Mouse (Mus musculus) heart, embryonic 12.5 days (tissue): ENCODE data around the gene 9930104L06Rik. TPM values are rescaled to one million over a fixed set of nuclear protein-coding genes. Genes with fewer than 3 reads are reported as not detected.

Experiments
- polyA plus RNA-seq: library from polyadenylated mRNA; unstranded; fragments of >200 nt; fragmentation: Nextera tagmentation; extraction: Ambion mirVana; gene quantifications from 2 replicates; pipeline ENCODE4 v1.2.1, GENCODE M21; 2016

Gene 9930104L06Rik
- polyA plus RNA-seq, 1 experiment from 2014 or later: 9.9 TPM

Other genes starting within 250 kb of the 9930104L06Rik start
- 58.4 and 61.5 TPM in 2 replicates for gene Utp11, start 243.4 kb upstream of the 9930104L06Rik start, polyA plus RNA-seq
- gene Fhl3, start 236.3 kb upstream of the 9930104L06Rik start, polyA plus RNA-seq: 6.2 TPM in 2 replicates
- 100.0 and 100 TPM in 2 replicates for gene Sf3a3, start 222.3 kb upstream of the 9930104L06Rik start, polyA plus RNA-seq
- gene Inpp5b, start 195.2 kb upstream of the 9930104L06Rik start, polyA plus RNA-seq: 17.3 and 20.2 TPM in 2 replicates
- gene Mtf1, start 134.9 kb upstream of the 9930104L06Rik start, polyA plus RNA-seq: 9.8 and 11.6 TPM in 2 replicates
- gene Yrdc, start 86.4 kb upstream of the 9930104L06Rik start, polyA plus RNA-seq: 24.4 and 26.0 TPM in 2 replicates
- gene 1110065P20Rik, start 85.9 kb upstream of the 9930104L06Rik start, polyA plus RNA-seq: 51.6 and 54.2 TPM in 2 replicates
- 0.06 and 0.14 TPM in 2 replicates for gene Maneal, start 74.9 kb upstream of the 9930104L06Rik start, polyA plus RNA-seq
- gene Epha10, start 56.1 kb upstream of the 9930104L06Rik start, polyA plus RNA-seq: not detected in 2 replicates
- 134 and 138 TPM in 2 replicates for gene Cdca8, start 2.3 kb downstream of the 9930104L06Rik start, polyA plus RNA-seq
- 7.0 and 7.4 TPM in 2 replicates for gene Rspo1, start 49.4 kb downstream of the 9930104L06Rik start, polyA plus RNA-seq
- 66.0 and 67.3 TPM in 2 replicates for gene Gnl2, start 79.5 kb downstream of the 9930104L06Rik start, polyA plus RNA-seq
- gene Dnali1, start 128.7 kb downstream of the 9930104L06Rik start, polyA plus RNA-seq: 0.17 and 0.18 TPM in 2 replicates
- gene Snip1, start 129.6 kb downstream of the 9930104L06Rik start, polyA plus RNA-seq: 20.6 and 22.6 TPM in 2 replicates
- gene Meaf6, start 148.1 kb downstream of the 9930104L06Rik start, polyA plus RNA-seq: 48.7 and 53.3 TPM in 2 replicates
- 0.80 and 1.3 TPM in 2 replicates for gene Zc3h12a, start 190.8 kb downstream of the 9930104L06Rik start, polyA plus RNA-seq